Mouse (Mus musculus): ENCODE data around the gene Crb2. TPM values are rescaled to one million over a fixed set of nuclear protein-coding genes. Genes with fewer than 3 reads are reported as not detected.

Gene Crb2
- total RNA-seq, 2 experiments from 2014 or later: 3.9 to 4.6 TPM

- intact Hi-C loops (cut with DNase I): no loop called here
Observed at GRCm38 (mm10) chr2:37796021-37796420, 20.0 kb downstream of the Crb2 start.

GRCm38 (mm10) chr2:37797046-37797445, 21.0 kb downstream of the Crb2 start:
- no peak for DNase-seq

More at GRCm38 (mm10) chr2:37796021-37796420, 20.0 kb downstream of the Crb2 start:
- DNase-seq: no peak

DNA sequence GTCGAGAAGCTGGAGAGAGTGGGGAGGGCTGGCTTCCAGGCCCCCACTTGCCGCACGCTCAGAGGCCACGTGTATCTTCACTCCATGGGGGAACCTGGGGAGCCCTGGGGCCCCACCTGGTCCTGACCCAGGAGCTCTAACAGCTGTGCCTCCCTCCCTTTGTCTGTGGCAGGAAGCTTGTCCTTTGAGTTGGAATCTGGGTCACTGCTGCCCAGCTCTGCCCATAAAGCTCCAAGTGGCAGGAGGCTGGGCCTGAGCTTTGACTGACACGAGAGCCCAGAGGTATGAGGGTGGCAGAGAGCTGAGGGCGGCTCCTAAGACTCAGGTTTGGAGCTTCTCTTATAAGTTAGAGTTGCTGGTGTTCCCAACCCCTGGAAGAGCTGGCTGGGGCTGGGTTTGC, 23.1 kb downstream of the Crb2 start:
- intact Hi-C loops (cut with DNase I): no loop called here
- DNase-seq: no peak

More at GRCm38 (mm10) chr2:37797046-37797445, 21.0 kb downstream of the Crb2 start:
- intact Hi-C loops (cut with DNase I): no loop called here

DNA sequence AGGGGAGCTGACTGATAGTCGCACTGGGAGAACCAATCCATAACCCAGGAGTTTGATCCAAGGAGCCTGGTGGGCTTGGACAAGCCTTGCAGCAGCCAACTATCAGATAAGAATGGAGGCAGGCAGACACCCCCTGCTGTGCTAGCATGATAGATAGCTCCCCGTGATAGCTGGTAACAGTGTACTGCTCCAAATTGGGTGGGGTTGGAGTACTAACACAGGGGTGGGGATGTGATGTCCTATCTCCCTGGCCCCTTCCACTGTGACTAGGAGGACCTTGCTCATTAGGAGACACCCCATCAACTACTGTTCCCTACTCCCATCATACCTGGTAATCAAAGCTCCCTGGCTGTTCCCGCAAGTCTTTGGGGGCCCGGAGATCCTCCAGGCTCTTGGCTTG, 25.6 kb downstream of the Crb2 start:
- DNase-seq: no peak
- intact Hi-C loops (cut with DNase I): no loop called here

- intact Hi-C loops (cut with DNase I): no loop called here
- peak; percentile 73 for DNase-seq
Observed at GRCm38 (mm10) chr2:37802610-37803212, 26.7 kb downstream of the Crb2 start.

DNA sequence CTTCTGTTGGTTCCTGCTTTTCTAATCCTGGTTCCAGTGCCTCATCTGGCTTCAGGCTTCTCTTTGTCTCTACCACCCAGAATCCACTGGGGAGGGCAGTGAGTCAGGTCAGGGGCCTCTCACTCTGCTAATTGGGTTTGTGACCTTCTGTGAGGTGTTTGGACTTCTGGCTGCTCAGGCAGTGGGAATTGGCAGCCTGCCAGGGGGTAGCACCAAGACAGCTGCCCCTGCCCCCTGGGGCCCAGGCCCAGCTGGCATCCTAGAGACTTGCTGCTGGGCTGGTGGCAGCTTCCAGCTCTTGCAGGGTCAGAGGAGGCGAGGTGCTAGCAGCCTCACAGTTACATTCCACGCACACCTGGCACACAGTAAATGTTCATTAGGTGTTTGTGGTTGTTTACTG, 35.6 kb downstream of the Crb2 start:
- intact Hi-C loops (cut with DNase I): loop anchor here (10.0 kb wide), 2 partner anchors 113 to 783 kb away; no protein-coding TSS in a partner anchor
- DNase-seq: peak; percentile 78

- intact Hi-C loops (cut with DNase I): loop anchor here (10.0 kb wide), 2 partner anchors 112 to 782 kb away; no protein-coding TSS in a partner anchor
- DNase-seq: no peak
Observed at GRCm38 (mm10) chr2:37812401-37812800, 36.4 kb downstream of the Crb2 start.

DNA sequence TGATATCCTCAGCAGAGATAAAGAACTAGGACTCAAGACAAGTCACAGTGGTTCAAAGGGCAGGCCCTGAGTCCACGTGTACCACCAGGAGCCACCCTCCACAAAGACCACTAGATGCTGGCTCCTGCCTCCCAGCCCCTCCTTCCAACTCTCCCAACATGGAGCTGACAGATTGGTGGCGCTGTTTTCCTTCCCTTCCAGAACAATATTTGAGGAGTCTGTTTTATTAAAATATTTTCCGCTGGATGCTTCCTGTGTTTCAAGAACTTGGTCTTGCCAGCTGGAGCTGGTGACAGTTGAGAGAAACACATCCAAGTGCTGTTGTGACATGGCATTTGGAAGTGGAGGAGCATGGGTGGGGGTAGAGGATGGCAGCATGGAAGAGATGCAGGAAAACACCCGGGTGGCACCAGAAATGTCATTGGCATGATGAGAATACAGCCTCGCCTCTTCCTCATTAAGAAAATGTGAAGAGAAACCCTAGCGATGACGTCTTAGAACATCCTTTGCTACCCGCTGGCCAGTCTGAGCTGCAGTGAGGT, 38.8 kb downstream of the Crb2 start:
- intact Hi-C loops (cut with DNase I): loop anchor here (5.0 to 10.0 kb wide), 3 partner anchors 110 to 780 kb away; no protein-coding TSS in a partner anchor
- DNase-seq: no peak

- intact Hi-C loops (cut with DNase I): loop anchor here (5.0 to 10.0 kb wide), 3 partner anchors 109 to 779 kb away; no protein-coding TSS in a partner anchor
Observed at GRCm38 (mm10) chr2:37815676-37816075, 39.6 kb downstream of the Crb2 start.

DNA sequence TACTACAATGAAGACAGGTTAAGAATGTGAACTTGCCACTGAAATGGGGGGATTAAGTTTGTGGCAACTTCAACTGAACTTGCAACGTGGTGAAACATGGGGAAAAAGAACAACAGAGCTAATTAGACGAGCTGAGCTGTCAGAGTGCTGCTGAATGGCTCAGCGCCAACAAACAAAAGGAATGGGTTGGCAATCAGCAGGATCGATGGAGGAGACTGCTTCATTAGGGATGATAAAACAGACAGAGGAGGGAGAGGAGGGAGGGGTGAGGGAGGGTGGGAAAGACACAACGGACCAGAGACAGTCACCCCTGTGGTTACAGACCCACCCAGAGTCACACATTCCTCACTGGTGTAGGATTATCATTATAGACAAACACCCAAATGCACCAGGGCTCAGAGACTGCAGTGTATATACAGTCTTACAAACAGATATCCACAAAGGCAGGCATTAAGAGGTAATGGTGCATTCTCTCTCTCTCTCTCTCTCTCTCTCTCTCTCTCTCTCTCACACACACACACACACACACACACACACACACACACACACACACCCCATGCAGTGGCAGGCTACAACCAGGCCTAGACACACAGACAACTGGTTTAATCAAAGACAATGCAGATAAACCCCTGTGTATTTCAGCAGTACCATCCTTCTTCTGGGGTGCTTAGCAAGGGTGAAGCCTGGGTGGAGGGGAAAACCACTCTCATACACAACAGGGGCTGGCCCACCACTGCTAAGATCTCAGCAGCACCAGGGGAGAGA, 42.9 kb downstream of the Crb2 start:
- no peak for DNase-seq
- intact Hi-C loops (cut with DNase I): loop anchor here (5.0 to 10.0 kb wide), 3 partner anchors 106 to 776 kb away; no protein-coding TSS in a partner anchor

More at GRCm38 (mm10) chr2:37815676-37816075, 39.6 kb downstream of the Crb2 start:
- peak; percentile 82 for DNase-seq

GRCm38 (mm10) chr2:37819526-37820152, 43.6 kb downstream of the Crb2 start:
- intact Hi-C loops (cut with DNase I): loop anchor here (5.0 to 10.0 kb wide), 3 partner anchors 105 to 775 kb away; no protein-coding TSS in a partner anchor
- DNase-seq: no peak

- no peak for DNase-seq
- intact Hi-C loops (cut with DNase I): no loop called here
Observed at GRCm38 (mm10) chr2:37822122-37822521, 46.1 kb downstream of the Crb2 start.

- intact Hi-C loops (cut with DNase I): no loop called here
Observed at GRCm38 (mm10) chr2:37823826-37824225, 47.8 kb downstream of the Crb2 start.

GRCm38 (mm10) chr2:37829758-37830275, 53.8 kb downstream of the Crb2 start:
- no peak for DNase-seq
- intact Hi-C loops (cut with DNase I): no loop called here

More at GRCm38 (mm10) chr2:37823826-37824225, 47.8 kb downstream of the Crb2 start:
- DNase-seq: peak; percentile 61

- no peak for DNase-seq
- intact Hi-C loops (cut with DNase I): no loop called here
Observed at GRCm38 (mm10) chr2:37832253-37832652, 56.2 kb downstream of the Crb2 start.

DNA sequence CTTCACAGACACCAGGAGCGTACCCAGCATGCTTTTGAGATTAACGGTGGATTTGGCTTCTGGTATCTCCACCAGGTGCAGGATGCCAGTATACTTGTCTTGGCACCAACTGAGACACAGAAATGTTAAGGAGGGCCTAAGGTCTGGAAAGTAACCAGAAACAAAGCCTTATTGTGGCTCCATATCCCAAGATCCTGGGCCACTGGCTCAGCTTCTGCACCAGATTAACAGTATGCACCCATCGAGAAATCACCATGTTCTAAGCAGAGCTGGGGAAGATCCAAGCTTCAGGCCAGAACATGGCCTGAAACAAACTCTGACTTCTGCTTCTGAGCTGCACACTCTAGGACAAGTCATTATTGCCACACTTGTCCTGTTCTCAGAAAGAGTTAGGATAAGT, 60.9 kb downstream of the Crb2 start:
- intact Hi-C loops (cut with DNase I): no loop called here
- DNase-seq: no peak

DNA sequence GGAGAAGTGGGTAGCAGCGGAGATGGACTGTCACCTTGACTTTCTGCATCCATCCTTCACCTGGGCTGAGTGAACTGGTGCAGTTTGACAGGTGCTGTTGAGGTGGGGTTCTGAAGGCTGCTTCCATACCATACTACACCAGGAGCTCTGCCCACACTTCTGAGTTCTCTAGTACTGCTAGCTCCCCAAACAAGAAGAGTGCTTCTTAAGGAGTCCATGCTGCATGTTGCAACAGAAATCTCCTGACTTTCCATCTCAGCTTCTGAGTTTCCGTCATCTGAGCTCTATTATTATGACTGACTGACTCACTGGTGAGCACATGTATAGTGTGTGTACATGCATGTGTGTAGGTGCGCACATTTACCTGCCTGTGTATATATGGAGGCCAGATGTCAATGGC, 61.5 kb downstream of the Crb2 start:
- intact Hi-C loops (cut with DNase I): no loop called here
- no peak for DNase-seq

- intact Hi-C loops (cut with DNase I): no loop called here
Observed at GRCm38 (mm10) chr2:37838202-37838984, 62.3 kb downstream of the Crb2 start.

GRCm38 (mm10) chr2:37839922-37840321, 63.9 kb downstream of the Crb2 start:
- DNase-seq: no peak
- intact Hi-C loops (cut with DNase I): no loop called here

More at GRCm38 (mm10) chr2:37838202-37838984, 62.3 kb downstream of the Crb2 start:
- no peak for DNase-seq

- no peak for DNase-seq
- intact Hi-C loops (cut with DNase I): no loop called here
Observed at GRCm38 (mm10) chr2:37842151-37842569, 66.1 kb downstream of the Crb2 start.
